ENCODE assay signal across 8 mouse cellular contexts in genomic region chr2:121170481-121170971, GRCm38 (mm10). TPM values are rescaled to one million over a fixed set of nuclear protein-coding genes. Genes with fewer than 3 reads are reported as not detected.
DNase-seq lines count a peak whose midpoint lies in the region; ATAC-seq and TF ChIP-seq lines count a peak whose summit lies in the region.

Gene Tubgcp4, plus strand, starts transcription at chr2:121170654.

- peak; percentile 50 for ATAC-seq in lung, postnatal 0 days
- peak; percentile 29; the same call in 1 of the 2 replicates for ATAC-seq in stomach, embryonic 15.5 days (ENCODE audit: insufficient read depth, low FRiP score, low read depth)

- WGBS in forebrain, embryonic 10.5 days, result under 1% methylated on average over 38 of the region's 38 CpGs
- under 1% methylated on average over 38 of the region's 38 CpGs for WGBS in large intestine, adult 2 months
- under 1% methylated on average over 37 of the region's 38 CpGs for WGBS in lung, postnatal 0 days
- under 1% methylated on average over 38 of the region's 38 CpGs for WGBS in stomach, embryonic 15.5 days

- DNase-seq in cerebellum, adult 8-10 months, result peak; percentile 43
- no peak for DNase-seq in cerebellum, postnatal 14 days
- DNase-seq in adrenal gland, adult 18-20 months (ENCODE audit: low spot score in 2 of 2), result peak in 1 of 2 experiments; percentile 56
- DNase-seq in forebrain, embryonic 10.5 days (ENCODE audit: extremely low spot score, low spot score), result peak; percentile 49
- no peak for DNase-seq in heart, postnatal 25 days (ENCODE audit: low spot score)
- no peak for DNase-seq in large intestine, adult 2 months (ENCODE audit: low read depth, low spot score)
- peak; percentile 70 for DNase-seq in lung, postnatal 0 days (ENCODE audit: low spot score)

- intact Hi-C loops in heart, postnatal 25 days (cut with DNase I), result loop anchor here (2.0 to 5.0 kb wide), 2 partner anchors 30 to 187 kb away; partner anchors contain the start of genes Adal, Ckmt1, Lcmt2 and Ppip5k1

- H3K4me3 ChIP-seq in forebrain, embryonic 10.5 days, result peak within 1 kb of the TSS; percentile 94
- H3K4me3 ChIP-seq in lung, postnatal 0 days (ENCODE audit: low read depth, low read length), result peak within 1 kb of the TSS; percentile 89
- peak within 1 kb of the TSS; percentile 74 for H3K4me3 ChIP-seq in stomach, embryonic 15.5 days (replicated peaks)

- H3K36me3 ChIP-seq in forebrain, embryonic 10.5 days (replicated peaks), result peaks cover 48% of the 10 kb centered on the region
- H3K36me3 ChIP-seq in lung, postnatal 0 days (ENCODE audit: insufficient read depth, low read length), result peaks cover 9% of the 10 kb centered on the region; the same call in 1 of the 2 replicates
- H3K36me3 ChIP-seq in stomach, embryonic 15.5 days, result peaks cover 8% of the 10 kb centered on the region

- no peaks in the 10 kb centered on the region for H3K9me3 ChIP-seq in forebrain, embryonic 10.5 days
- H3K9me3 ChIP-seq in lung, postnatal 0 days (ENCODE audit: low read length), result no peaks in the 10 kb centered on the region
- H3K9me3 ChIP-seq in stomach, embryonic 15.5 days, result no peaks in the 10 kb centered on the region

- peak within 1 kb of the TSS; percentile 86 for H3K4me2 ChIP-seq in lung, postnatal 0 days (replicated peaks; ENCODE audit: low read depth, low read length)
- H3K4me2 ChIP-seq in stomach, embryonic 15.5 days, result peak within 1 kb of the TSS; percentile 72

- peak within 1 kb of the TSS; percentile 91 for H3K27ac ChIP-seq in forebrain, embryonic 10.5 days
- H3K27ac ChIP-seq in lung, postnatal 0 days (ENCODE audit: low read length), result peak within 1 kb of the TSS; percentile 91
- peak within 1 kb of the TSS; percentile 94 for H3K27ac ChIP-seq in stomach, embryonic 15.5 days

- no peak for TF ChIP-seq CTCF in lung, postnatal 0 days (IDR thresholded peaks at IDR 0.05)

- no peaks in the 10 kb centered on the region for H3K27me3 ChIP-seq in forebrain, embryonic 10.5 days (ENCODE audit: poor library complexity, severe bottlenecking)
- H3K27me3 ChIP-seq in lung, postnatal 0 days (replicated peaks; ENCODE audit: insufficient read depth, low read length), result no peaks in the 10 kb centered on the region
- H3K27me3 ChIP-seq in stomach, embryonic 15.5 days (replicated peaks), result no peaks in the 10 kb centered on the region

- TF ChIP-seq EP300 in lung, postnatal 0 days (IDR thresholded peaks at IDR 0.05), result no peak

- H3K4me1 ChIP-seq in forebrain, embryonic 10.5 days, result peaks cover 37% of the 10 kb centered on the region
- H3K4me1 ChIP-seq in lung, postnatal 0 days (ENCODE audit: insufficient read depth, low read depth, low read length), result peaks cover 10% of the 10 kb centered on the region
- peaks cover 11% of the 10 kb centered on the region for H3K4me1 ChIP-seq in stomach, embryonic 15.5 days

- peak within 1 kb of the TSS; percentile 71 for H3K9ac ChIP-seq in lung, postnatal 0 days (replicated peaks; ENCODE audit: low read depth)
- peak within 1 kb of the TSS; percentile 67 for H3K9ac ChIP-seq in stomach, embryonic 15.5 days

RNA-seq across cellular contexts. Expression of gene Tubgcp4, which starts in this region (rescaled TPM):
- total RNA-seq in adrenal gland, adult 18-20 months (2021), result 10 to 100 TPM; 44.7 to 45.0 TPM
- polyA plus RNA-seq in forebrain, embryonic 10.5 days (2016; fragmentation: Nextera tagmentation; extraction: Ambion mirVana), result 88.0 and 89.4 TPM in 2 replicates
- 10 to 100 TPM; 11.4 to 17.6 TPM for total RNA-seq in heart, postnatal 25 days (2021)
- 13.4 and 27.9 TPM in 2 replicates for polyA plus RNA-seq in large intestine, adult 2 months (2012; rRNA removed)
- 18.6 and 22.0 TPM in 2 replicates for polyA plus RNA-seq in lung, postnatal 0 days (2015; fragmentation: Nextera tagmentation; extraction: Ambion mirVana)
- polyA plus RNA-seq in stomach, embryonic 15.5 days (2015; fragmentation: Nextera tagmentation; extraction: Ambion mirVana), result 50.5 and 51.0 TPM in 2 replicates

Comparison
In these comparisons a context has a peak if more than half of its experiments do, and no peak if none do; other contexts are left out.
1. DNase-seq: peak in cerebellum, adult 8-10 months (single experiment), forebrain, embryonic 10.5 days (single experiment) and lung, postnatal 0 days (single experiment); none in cerebellum, postnatal 14 days (0 of 2), heart, postnatal 25 days (single experiment) and large intestine, adult 2 months (single experiment).
2. Peak in every context shown above with its lines, with median percentiles within 50 percentile points of each other: H3K27ac ChIP-seq and H3K4me3 ChIP-seq.